8 mouse cellular contexts compared by ENCODE assay signal in genomic region chr5:138279585-138280424, GRCm38 (mm10). TPM values are rescaled to one million over a fixed set of nuclear protein-coding genes. Genes with fewer than 3 reads are reported as not detected.
DNase-seq lines count a peak whose midpoint lies in the region; ATAC-seq lines count a peak whose summit lies in the region.

Gm43720 (minus strand) TSS chr5:138279958.
Gpc2 (minus strand) TSS chr5:138280005.
Stag3 (plus strand) TSS chr5:138280240.

- peak; percentile 99 for ATAC-seq in forebrain, embryonic 11.5 days (replicated peaks; ENCODE audit: low FRiP score)
- peak; percentile 98 for ATAC-seq in heart, embryonic 15.5 days (replicated peaks; ENCODE audit: insufficient number of reproducible peaks, insufficient read depth, low FRiP score, low read depth)
- peak; percentile 97 for ATAC-seq in liver, embryonic 15.5 days (ENCODE audit: insufficient read depth)
- peak; percentile 99 for ATAC-seq in stomach, embryonic 14.5 days (ENCODE audit: insufficient number of reproducible peaks, insufficient read depth, low FRiP score, low read depth)

- under 1% methylated on average over 56 of the region's 56 CpGs for WGBS in forebrain, embryonic 11.5 days
- whole genome bisulfite sequencing in heart, embryonic 15.5 days, result 1% methylated on average over 56 of the region's 56 CpGs
- WGBS in liver, embryonic 15.5 days (ENCODE audit: insufficient replicate concordance), result 2% methylated on average over 56 of the region's 56 CpGs
- WGBS in stomach, embryonic 14.5 days, result under 1% methylated on average over 56 of the region's 56 CpGs

- H3K9me3 ChIP-seq in forebrain, embryonic 11.5 days (ENCODE audit: control insufficient read depth, low read length), result peaks cover 4% of the 10 kb centered on the region; the same call in 1 of the 2 replicates
- no peaks in the 10 kb centered on the region for H3K9me3 ChIP-seq in heart, embryonic 15.5 days (replicated peaks)
- no peaks in the 10 kb centered on the region for H3K9me3 ChIP-seq in liver, embryonic 15.5 days (replicated peaks)
- peaks cover 5% of the 10 kb centered on the region; the same call in 1 of the 2 replicates for H3K9me3 ChIP-seq in stomach, embryonic 14.5 days (ENCODE audit: control insufficient read depth, low read depth, low read length)

- H3K4me3 ChIP-seq in forebrain, embryonic 11.5 days (ENCODE audit: low read depth, low read length), result peak within 1 kb of the TSS; percentile 70
- H3K4me3 ChIP-seq in heart, embryonic 15.5 days, result peak within 1 kb of the TSS; percentile 61
- H3K4me3 ChIP-seq in liver, embryonic 15.5 days (replicated peaks), result peak within 1 kb of the TSS; percentile 57
- H3K4me3 ChIP-seq in stomach, embryonic 14.5 days (ENCODE audit: low read depth, low read length), result peak within 1 kb of the TSS; percentile 67

- H3K27ac ChIP-seq in forebrain, embryonic 11.5 days (ENCODE audit: low read depth, low read length), result 0 out of 2 replicates have a peak within 1 kb of the TSS, but pooled peaks have one; percentile 27
- H3K27ac ChIP-seq in heart, embryonic 15.5 days, result no peak within 1 kb of the TSS
- H3K27ac ChIP-seq in liver, embryonic 15.5 days (replicated peaks), result no peak within 1 kb of the TSS
- H3K27ac ChIP-seq in stomach, embryonic 14.5 days (ENCODE audit: low read length), result 0 out of 2 replicates have a peak within 1 kb of the TSS, but pooled peaks have one; percentile 33

- DNase-seq in CD8-positive naive resting alpha-beta T cell, adult 2 months (ENCODE audit: low read depth in 2 of 2, low spot score in 2 of 2), result peak; percentile 70 to 77
- DNase-seq in c-Kit-positive CD71-positive TER-119-negative erythroid progenitor cells, embryonic 14.5 days (ENCODE audit: low read depth), result peak; percentile 88
- peak; percentile 99 for DNase-seq in forebrain, embryonic 11.5 days (ENCODE audit: low spot score)
- DNase-seq in kidney, postnatal 10 days, result peak; percentile 94
- DNase-seq in neural tube, embryonic 10.5 days (ENCODE audit: extremely low spot score, low spot score), result peak; percentile 96

- peak within 1 kb of the TSS; percentile 80 for H3K9ac ChIP-seq in forebrain, embryonic 11.5 days (ENCODE audit: low read length)
- peak within 1 kb of the TSS; percentile 58 for H3K9ac ChIP-seq in heart, embryonic 15.5 days
- peak within 1 kb of the TSS; percentile 11; the same call in 1 of the 2 replicates for H3K9ac ChIP-seq in liver, embryonic 15.5 days
- H3K9ac ChIP-seq in stomach, embryonic 14.5 days (replicated peaks; ENCODE audit: low read depth, low read length), result peak within 1 kb of the TSS; percentile 61

- peaks cover 18% of the 10 kb centered on the region for H3K4me1 ChIP-seq in forebrain, embryonic 11.5 days (replicated peaks; ENCODE audit: control insufficient read depth, insufficient read depth, low read length)
- peaks cover 21% of the 10 kb centered on the region for H3K4me1 ChIP-seq in heart, embryonic 15.5 days (replicated peaks)
- H3K4me1 ChIP-seq in liver, embryonic 15.5 days (replicated peaks), result peaks cover 17% of the 10 kb centered on the region
- peaks cover 18% of the 10 kb centered on the region for H3K4me1 ChIP-seq in stomach, embryonic 14.5 days (ENCODE audit: control insufficient read depth, insufficient read depth, low read length)

- peak within 1 kb of the TSS; percentile 58 for H3K4me2 ChIP-seq in forebrain, embryonic 11.5 days (ENCODE audit: low read depth, low read length, severe bottlenecking)
- H3K4me2 ChIP-seq in heart, embryonic 15.5 days, result peak within 1 kb of the TSS; percentile 89
- peak within 1 kb of the TSS; percentile 79 for H3K4me2 ChIP-seq in liver, embryonic 15.5 days
- peak within 1 kb of the TSS; percentile 45 for H3K4me2 ChIP-seq in stomach, embryonic 14.5 days (replicated peaks; ENCODE audit: low read depth, low read length)

- H3K27me3 ChIP-seq in forebrain, embryonic 11.5 days (ENCODE audit: control insufficient read depth, insufficient read depth, low read length), result peaks cover 2% of the 10 kb centered on the region; the same call in 1 of the 2 replicates
- H3K27me3 ChIP-seq in heart, embryonic 15.5 days, result no peaks in the 10 kb centered on the region
- H3K27me3 ChIP-seq in liver, embryonic 15.5 days, result peaks cover 22% of the 10 kb centered on the region
- H3K27me3 ChIP-seq in stomach, embryonic 14.5 days (ENCODE audit: control insufficient read depth, insufficient read depth, low read length), result no peaks in the 10 kb centered on the region

- no peaks in the 10 kb centered on the region; the same call in 1 of the 2 replicates for H3K36me3 ChIP-seq in forebrain, embryonic 11.5 days (ENCODE audit: control insufficient read depth, insufficient read depth, low read length)
- H3K36me3 ChIP-seq in heart, embryonic 15.5 days, result no peaks in the 10 kb centered on the region
- no peaks in the 10 kb centered on the region for H3K36me3 ChIP-seq in liver, embryonic 15.5 days (replicated peaks)
- H3K36me3 ChIP-seq in stomach, embryonic 14.5 days (ENCODE audit: control insufficient read depth, insufficient read depth, low read length), result 0 out of 2 replicates have a peak, but pooled peaks cover 3% of the 10 kb centered on the region

RNA-seq across cellular contexts. Expression of gene Gm43720, which starts in this region (rescaled TPM):
- 0.05 and 0.08 TPM in 2 replicates for polyA plus RNA-seq in forebrain, embryonic 11.5 days (2014; fragmentation: Nextera tagmentation; extraction: Ambion mirVana)
- polyA plus RNA-seq in heart, embryonic 15.5 days (2015; fragmentation: Nextera tagmentation; extraction: Ambion mirVana), result 0.10 TPM in 1 of 2 replicates, not detected in the other
- not detected in 2 replicates for polyA plus RNA-seq in liver, embryonic 15.5 days (2015; fragmentation: Nextera tagmentation; extraction: Ambion mirVana)
- polyA plus RNA-seq in stomach, embryonic 14.5 days (2014; fragmentation: Nextera tagmentation; extraction: Ambion mirVana), result 0.22 and 0.23 TPM in 2 replicates

RNA-seq across cellular contexts. Expression of gene Gpc2, which starts in this region (rescaled TPM):
- polyA plus RNA-seq in forebrain, embryonic 11.5 days (2014; fragmentation: Nextera tagmentation; extraction: Ambion mirVana), result 14.7 and 17.6 TPM in 2 replicates
- polyA plus RNA-seq in heart, embryonic 15.5 days (2015; fragmentation: Nextera tagmentation; extraction: Ambion mirVana), result 6.3 and 8.6 TPM in 2 replicates
- 0.45 and 0.62 TPM in 2 replicates for polyA plus RNA-seq in liver, embryonic 15.5 days (2015; fragmentation: Nextera tagmentation; extraction: Ambion mirVana)
- polyA plus RNA-seq in stomach, embryonic 14.5 days (2014; fragmentation: Nextera tagmentation; extraction: Ambion mirVana), result 5.2 and 5.8 TPM in 2 replicates

RNA-seq across cellular contexts. Expression of gene Stag3, which starts in this region (rescaled TPM):
- polyA plus RNA-seq in forebrain, embryonic 11.5 days (2014; fragmentation: Nextera tagmentation; extraction: Ambion mirVana), result 5.4 and 5.7 TPM in 2 replicates
- polyA plus RNA-seq in heart, embryonic 15.5 days (2015; fragmentation: Nextera tagmentation; extraction: Ambion mirVana), result 1.4 and 2.5 TPM in 2 replicates
- polyA plus RNA-seq in liver, embryonic 15.5 days (2015; fragmentation: Nextera tagmentation; extraction: Ambion mirVana), result 1.3 and 1.8 TPM in 2 replicates
- polyA plus RNA-seq in stomach, embryonic 14.5 days (2014; fragmentation: Nextera tagmentation; extraction: Ambion mirVana), result 4.9 and 5.0 TPM in 2 replicates

Comparison
In these comparisons a context has a peak if more than half of its experiments do, and no peak if none do; other contexts are left out.
1. H3K27ac ChIP-seq: peak in forebrain, embryonic 11.5 days (single experiment) and stomach, embryonic 14.5 days (single experiment); none in heart, embryonic 15.5 days (single experiment) and liver, embryonic 15.5 days (single experiment).
2. H3K9ac ChIP-seq: peak in every context shown above with its lines; median percentile 80 in forebrain, embryonic 11.5 days; 61 in stomach, embryonic 14.5 days; 58 in heart, embryonic 15.5 days; 11 in liver, embryonic 15.5 days.
3. Peak in every context shown above with its lines, with median percentiles within 50 percentile points of each other: DNase-seq, ATAC-seq, H3K4me2 ChIP-seq and H3K4me3 ChIP-seq.